In genomic region chr12:99050426-99050825, GRCm38 (mm10) we compare ENCODE assay signal across 18 mouse cellular contexts.
DNase-seq lines count a peak whose midpoint lies in the region; ATAC-seq lines count a peak whose summit lies in the region.
"Had no signal": no experiment of that assay in that cellular context is flagged by ENCODE, and none has a peak within 500 bp of the region (broad histone marks: within the 10 kb centered on the region; RNA-seq: fewer than 3 reads in every experiment).

No protein-coding gene starts in this region.

- no peak for ATAC-seq in inflammation-experienced regulatory T-cells, adult 6 months
- ATAC-seq: forebrain, embryonic 14.5 days; hindbrain, postnatal 0 days; intestine, embryonic 15.5 days had no signal

- DNase-seq in adrenal gland, adult (ENCODE audit: inconsistent age in 2 of 2, low spot score in 1 of 2) = peak; percentile 70 to 89
- DNase-seq in adrenal gland, postnatal 25 days = no peak
- DNase-seq in 3T3-L1 (ENCODE audit: low read depth, low spot score) = peak; percentile 76
- DNase-seq in adrenal gland, adult 8-10 months = peak; percentile 61
- peak; percentile 61 for DNase-seq in brain, adult 2 months (ENCODE audit: low read depth, low spot score)
- no peak for DNase-seq in right cerebral cortex, postnatal 25 days
- DNase-seq: cerebellum, adult 11 months; cerebellum, adult 8-10 months; cerebellum, postnatal 14 days; embryo, embryonic 11 days; gastrocnemius, adult 2 months; gastrocnemius, postnatal 25 days; heart, adult 18-20 months; heart, postnatal 10 days had no signal

Comparison
In these comparisons a context has a peak if more than half of its experiments do, and no peak if none do; other contexts are left out.
1. DNase-seq: peak in adrenal gland, adult (2 of 2), 3T3-L1 (single experiment), adrenal gland, adult 8-10 months (single experiment) and brain, adult 2 months (single experiment); none in adrenal gland, postnatal 25 days (single experiment) and right cerebral cortex, postnatal 25 days (single experiment).